Mouse (Mus musculus): Measurements from ENCODE around the gene Ttll11.

The Ttll11 gene

DNA sequence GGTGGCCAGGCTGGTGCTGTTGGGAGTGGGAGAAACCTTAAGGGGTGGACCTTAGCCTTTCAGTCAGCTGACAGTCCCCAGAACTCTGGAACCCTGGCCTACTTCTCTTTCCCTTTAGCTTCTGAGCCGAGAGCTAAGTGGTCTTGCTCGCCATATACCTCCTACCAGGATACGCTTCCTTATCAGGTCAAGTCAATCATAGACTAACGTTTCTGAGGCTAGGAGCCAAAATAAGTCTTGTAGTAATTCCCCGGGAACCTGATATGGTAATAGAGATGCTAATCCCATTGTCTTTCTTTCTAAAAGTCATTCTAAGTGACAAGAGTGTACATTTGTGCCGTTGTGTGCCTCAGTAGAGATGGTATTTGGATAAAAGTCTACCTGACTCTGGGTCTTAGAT is 156.1 kb downstream of the Ttll11 start:
- no peak for DNase-seq (ENCODE audit: low spot score)

DNA sequence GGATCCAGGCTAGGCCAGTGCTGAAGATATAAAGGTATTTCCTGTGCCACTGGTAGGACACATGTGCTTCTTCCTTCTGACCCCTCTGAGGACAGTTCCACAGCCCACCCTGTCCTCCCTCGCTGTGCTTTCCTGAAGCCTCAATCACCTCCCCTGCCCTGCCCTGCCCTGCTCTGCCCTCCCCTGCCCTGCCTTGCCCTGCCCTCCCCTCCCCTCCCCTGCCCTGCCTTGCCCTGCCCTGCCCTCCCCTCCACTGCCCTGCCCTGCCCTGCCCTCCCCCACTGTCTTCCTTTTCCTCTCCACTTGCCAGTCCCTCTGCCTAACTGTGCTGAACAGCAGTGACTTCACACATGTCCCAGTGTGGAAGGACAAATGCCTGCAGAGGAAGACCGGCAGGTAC is 160.8 kb downstream of the Ttll11 start:
- DNase-seq (ENCODE audit: low spot score) = no peak

DNA sequence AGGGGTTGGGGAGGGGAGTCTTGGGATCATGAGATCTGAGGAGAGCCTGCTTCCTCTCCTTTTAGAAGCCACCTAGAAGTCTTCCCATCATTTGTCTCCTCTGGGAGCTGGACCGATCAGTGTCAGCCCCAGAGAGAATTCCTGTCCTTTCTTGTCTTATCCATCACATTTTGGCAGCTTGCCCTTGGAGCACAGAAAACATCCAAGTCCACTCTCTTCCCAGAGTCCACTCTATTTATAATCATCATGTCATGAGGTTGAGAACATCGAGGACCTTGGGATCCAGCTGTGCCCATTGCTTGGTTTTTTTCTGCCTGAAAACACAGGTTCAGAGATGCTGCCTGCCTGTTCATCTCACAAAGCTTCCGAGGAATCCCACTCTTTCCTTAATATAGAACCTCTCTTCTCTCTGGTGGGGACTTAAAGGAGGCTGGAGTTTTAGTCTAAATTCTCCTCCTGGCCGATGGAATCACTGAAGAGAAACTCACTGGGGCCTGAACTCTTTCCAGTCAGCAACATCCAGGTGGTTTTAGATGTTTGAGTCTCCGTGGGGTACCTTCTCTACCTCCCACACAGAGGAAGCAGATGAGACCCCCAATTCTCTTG is 163.6 kb downstream of the Ttll11 start:
- no peak for DNase-seq (ENCODE audit: low spot score)

DNA sequence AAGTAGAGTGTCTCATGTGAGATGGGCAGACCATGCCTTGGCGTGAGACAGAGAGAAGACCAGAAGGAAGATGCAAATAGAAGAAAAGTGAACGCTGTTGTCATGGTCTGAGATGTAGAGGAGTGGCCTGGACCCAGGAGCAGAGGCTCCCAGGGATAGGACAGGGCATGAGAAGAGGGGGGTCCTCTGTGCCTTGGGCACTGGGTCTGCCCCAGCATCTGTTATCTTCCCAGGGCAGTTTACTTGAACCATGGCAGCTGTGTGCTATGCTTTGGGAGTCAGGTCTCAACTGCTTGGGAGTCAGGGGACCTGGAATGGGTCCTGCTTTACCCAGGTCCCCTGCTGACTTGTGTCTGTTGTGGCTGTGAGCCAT is 167.2 kb downstream of the Ttll11 start:
- no peak for DNase-seq (ENCODE audit: low spot score)

DNA sequence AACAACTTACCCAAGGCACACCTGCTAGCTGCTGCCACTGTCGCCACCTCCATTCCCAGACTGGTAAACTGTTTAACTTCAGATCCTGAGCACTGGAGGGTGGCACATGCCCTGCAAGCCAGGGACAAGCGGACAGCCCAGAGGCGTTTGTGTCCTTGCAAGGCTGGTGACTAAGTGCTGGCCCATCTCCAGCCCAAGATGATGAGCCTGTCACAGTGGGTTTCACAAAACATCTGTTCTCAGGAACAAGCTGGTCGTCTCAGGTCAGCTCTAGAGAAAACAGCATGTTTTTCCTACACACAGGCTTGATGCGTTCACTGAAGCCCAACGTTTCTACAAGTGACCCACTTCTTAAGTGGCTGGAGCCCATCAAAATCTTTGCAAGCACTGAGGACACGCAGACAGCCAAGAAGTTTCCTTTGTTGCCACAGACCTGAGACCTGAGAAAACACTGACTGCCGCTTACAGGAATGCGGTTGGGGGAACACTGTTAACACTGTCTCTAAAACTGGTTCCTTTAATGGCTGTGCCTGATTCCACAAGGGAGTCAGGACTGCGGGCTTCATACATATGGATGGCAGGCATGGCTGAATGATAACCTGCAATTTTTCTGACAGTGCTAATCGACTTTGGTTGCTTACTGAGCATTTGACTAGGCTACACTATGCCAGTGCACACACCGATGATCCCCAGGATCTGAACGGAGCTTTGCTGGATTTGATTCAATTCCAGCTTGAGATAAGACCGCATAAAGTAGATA is 167.7 kb downstream of the Ttll11 start:
- DNase-seq (ENCODE audit: low spot score) = no peak

DNA sequence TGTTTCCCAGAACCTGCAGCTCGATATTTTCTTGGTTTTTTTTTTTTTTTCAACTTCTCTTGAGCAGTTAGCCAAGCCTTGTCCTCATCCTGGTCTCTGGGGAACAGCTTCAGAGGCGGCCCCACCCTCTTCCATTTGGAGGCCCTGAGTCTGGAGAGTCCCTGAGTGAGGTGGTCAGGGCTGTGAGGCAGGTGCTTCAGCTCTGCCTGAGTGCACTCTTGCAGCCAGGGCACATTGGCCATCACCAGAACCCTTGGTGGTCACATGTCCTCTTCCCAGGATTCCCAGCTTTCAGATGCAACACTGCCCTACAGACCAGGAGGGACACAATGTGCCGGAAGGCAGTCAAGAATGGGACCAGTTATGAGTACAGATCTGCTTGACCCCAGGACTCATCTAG is 169.7 kb downstream of the Ttll11 start:
- DNase-seq (ENCODE audit: low spot score) = no peak

DNA sequence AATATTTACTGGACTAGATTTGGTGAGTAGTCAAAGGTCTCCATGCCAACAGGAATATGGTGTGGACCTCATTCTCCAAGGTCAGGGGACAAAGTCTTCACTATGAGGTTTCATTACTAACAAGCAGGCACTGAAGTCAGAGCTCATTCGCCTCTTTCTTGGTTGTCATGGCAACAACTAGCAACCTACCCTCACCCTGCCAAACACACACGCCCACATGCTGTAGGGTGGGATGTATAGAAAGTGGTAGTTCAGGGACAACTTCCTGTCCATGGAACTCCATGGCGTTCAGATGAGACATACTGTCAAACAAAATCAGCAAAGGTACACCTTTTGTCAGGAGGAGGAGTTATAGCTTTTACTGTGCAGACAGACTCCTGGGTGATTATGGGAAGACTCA is 170.6 kb downstream of the Ttll11 start:
- DNase-seq (ENCODE audit: low spot score) = no peak

DNA sequence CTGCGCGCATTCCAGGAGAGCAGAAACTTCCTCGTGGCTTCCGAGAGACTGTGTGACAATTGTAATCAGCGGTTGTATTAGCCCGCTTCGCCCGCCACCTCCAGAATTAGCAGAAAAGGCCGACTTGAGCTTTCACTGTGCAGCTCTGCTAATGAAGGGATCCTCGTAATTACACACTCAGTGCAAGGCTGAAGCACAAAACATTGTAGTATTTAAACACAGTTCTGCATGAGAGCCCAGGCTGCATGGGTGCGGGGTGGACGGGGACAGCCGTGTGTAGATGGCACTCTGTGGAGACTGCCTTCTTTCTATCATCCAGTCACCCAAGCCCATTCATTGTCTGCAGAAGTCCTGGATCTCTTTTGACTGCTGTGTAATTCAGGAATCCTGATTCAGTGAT is 173.8 kb downstream of the Ttll11 start:
- no peak for DNase-seq (ENCODE audit: low spot score)

DNA sequence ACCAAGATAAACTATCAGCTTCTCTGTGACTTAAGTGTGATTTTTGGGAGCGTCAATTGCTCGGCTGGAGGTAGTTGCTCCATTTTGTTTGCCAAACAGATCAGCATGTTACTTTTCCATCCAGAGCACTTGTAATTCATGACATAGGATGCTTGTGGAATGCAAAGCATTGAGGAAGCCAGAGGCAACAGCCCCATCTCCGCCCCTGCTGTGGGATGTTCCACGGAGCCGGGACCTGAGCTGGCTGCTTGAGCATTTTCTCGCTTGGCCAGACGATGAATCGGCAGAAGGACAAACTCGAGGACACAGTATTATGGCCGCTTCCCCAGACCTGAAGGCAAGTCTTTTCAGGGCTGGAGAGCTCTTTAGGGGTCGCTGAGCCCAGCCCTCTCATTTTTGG is 176.6 kb downstream of the Ttll11 start:
- DNase-seq (ENCODE audit: low spot score) = no peak

DNA sequence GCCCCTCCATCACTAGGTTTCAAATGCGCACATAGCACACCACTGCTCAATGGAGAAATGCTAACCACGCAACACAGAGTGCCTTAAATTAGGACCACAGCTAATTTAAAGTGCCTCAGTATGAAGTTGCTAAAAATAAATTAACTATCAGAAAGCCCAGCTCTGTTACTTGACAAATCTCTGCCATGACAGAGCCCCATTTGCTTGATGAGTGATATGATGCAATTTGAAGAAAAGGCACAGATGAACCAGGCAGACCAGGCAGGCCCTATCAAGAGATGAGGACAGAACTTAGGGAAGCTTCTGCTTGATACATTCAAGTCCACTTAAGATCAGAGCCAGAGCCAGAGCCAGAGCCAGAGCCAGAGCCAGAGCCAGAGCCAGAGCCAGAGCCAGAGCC is 178.0 kb downstream of the Ttll11 start:
- DNase-seq (ENCODE audit: low spot score) = no peak

DNA sequence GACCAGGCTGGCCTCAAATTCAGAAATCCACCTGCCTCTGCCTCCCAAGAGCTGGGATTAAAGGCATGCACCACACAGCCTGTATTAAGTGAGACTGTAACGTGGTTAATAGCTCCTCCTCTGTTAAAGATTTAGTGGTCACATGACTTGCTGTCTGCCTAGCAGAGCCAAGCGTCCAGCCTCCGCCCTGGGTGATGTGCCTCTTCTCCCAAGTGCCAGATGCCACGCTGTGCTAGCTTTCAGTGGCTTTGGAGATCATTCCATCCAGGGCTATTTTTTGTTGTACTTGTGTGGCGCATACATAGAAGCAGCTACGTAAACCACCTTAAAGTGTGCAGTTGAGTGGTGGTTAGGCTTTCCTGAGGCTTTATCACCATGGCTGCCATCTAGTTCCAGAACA is 180.6 kb downstream of the Ttll11 start:
- DNase-seq (ENCODE audit: low spot score) = no peak

DNA sequence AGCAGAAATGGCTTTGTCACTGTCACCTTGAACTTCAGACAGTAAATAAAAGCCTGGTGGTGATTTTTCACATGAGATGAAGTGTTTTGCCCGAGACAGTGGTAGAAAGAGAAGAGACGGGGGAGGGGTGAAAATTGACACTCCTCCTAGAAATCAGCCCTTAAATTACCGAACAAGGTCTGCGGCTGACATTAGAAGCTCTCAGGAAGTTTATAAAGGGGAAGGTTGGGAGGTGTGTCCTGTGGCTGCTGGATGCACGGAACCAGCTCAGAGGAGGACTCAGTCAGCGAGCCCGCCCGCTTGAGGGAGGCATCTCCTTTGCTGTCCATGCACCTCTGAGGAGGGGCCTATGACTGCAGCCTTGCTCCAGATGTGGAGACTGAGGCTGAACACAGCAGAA is 181.7 kb downstream of the Ttll11 start:
- no peak for DNase-seq (ENCODE audit: low spot score)

DNA sequence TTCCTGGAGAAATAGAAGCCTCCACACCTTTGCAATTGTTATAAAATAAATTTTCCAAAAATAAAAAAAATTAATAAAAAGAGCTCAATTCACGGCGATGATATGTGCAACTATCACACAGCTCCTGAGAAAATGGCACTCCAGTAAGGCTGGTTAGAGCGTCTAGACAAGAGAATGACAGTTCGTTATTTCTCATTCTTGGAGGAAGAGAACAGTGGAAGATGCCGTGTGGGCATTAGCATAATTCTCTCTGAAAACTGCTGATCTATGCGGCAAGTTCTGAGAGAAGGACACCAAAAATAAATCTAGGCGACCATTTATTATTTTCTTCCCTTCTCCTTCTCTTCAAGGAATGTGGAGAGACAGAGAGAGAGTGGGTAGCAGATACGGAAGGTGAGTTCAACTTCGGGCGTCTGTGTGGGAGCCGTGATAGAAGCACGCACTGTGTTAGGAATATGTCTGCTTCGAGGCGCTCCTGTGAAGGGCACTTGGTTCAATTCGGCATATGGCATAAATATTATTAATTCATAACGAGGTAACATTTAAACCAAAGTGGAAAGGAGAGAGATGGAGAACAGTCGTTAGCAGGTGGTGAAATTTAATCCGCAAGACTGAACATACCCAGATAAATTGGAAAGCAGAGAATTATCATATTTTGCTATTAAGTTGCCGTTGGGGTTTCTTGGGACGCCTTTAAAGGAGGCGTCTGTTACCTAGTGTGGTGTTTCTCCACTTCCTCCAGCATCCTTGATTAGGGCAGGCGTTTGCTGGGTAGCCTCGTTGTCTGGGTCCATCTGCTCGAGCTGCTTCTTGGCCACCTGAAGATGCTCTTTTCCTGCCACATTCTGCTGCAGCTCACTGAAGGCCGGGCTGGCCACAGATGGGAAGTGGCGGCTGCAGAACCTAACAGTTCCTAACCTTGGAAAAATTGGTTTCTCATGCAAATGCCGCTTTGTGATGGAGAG is 190.1 kb downstream of the Ttll11 start:
- DNase-seq (ENCODE audit: low spot score) = no peak

DNA sequence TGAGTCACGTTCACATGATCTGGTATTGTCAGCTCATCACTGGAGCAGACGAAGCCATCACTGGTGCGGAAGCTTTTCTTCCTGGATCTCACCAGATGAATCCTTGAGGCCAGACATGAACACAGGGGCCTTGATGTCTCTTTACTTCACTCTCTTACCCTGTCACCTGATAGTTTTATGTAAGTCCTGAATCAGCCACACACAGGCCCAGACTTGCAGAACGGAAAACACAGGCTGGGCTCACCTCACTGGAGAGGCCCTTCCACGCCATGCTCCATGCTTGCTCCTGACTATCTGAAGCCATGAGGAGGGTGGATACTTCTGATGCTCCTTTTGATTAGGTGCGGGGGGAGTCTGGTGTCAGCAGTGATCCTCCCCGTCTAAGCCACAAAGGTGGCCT is 193.8 kb downstream of the Ttll11 start:
- DNase-seq (ENCODE audit: low spot score) = no peak

DNA sequence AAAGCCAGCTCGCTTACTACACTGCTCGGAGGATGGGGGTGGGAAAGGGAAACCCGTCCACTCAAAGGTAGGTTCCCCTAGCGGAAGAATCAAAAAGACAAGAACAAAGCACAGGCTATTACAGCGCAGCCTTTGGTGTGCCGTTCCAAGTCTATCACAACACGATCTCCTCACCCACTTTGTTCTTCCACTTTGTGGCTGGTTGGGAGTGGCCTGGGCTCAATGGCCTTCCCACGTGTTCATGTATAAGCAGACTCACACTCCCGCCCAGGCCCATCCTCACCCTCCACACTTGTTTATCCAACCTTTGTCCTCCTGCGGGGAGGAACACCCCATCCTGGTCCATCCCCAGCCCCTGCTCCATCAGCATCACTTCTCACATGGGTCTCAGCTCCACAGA is 196.3 kb downstream of the Ttll11 start:
- DNase-seq (ENCODE audit: low spot score) = no peak

DNA sequence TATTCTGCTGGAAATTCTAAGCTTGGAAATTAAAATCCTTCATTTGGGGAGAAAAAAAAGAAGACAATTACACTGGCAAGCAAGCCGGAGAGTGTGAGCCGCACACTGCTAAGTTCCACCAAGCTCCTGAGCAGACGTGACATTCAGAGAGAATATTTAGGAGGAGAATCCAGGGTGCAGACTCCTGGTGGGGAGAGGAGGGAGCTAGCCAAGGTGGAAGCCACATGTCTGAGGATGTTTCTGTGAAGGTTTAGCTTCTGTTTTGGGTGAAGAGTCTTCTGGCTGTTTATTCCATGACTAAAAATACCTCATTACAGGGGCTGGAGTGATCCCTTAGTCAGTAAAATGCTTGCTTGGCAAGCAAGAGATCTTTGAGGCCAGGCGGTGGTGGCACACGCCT is 200.4 kb downstream of the Ttll11 start:
- no peak for DNase-seq (ENCODE audit: low spot score)

DNA sequence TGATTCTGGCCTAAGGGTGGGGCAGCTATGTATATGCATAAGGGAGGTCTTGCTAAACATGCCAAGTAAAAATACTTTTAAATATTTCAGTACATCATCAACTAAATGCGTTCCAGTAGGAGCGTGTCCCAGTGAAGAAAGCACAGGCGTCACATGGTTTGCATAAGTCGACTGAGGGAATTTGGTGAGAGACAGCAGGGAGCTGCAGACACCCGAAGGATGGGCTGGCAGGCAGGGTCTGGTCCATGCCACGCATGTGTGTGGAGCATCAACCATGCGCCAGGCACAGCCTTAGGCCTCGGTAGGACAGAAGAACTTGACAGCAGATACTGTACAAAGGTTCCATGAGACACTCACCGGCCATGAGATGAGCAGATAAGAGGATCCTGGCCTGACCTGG is 202.8 kb downstream of the Ttll11 start:
- DNase-seq (ENCODE audit: low spot score) = no peak

DNA sequence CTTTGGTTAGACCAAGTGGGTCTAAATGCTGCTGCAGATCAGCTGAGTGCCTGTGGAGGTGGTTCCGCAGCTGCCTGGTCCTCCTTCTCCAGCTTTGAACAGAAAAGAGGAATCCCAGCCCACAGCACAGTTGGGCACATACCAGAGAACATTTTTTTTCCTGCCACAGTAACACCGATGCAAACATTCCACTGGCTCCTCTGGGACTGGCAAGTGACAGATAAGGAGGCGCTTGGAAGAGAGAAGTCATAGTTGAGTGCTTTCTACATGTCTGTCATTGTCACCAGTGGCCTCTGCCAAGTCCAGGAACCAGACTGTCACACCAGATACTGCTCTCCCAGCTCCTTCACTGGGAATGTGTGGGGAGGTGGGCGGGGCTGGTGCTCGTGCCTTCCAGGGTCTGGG is 204.1 kb downstream of the Ttll11 start:
- no peak for DNase-seq (ENCODE audit: low spot score)

DNA sequence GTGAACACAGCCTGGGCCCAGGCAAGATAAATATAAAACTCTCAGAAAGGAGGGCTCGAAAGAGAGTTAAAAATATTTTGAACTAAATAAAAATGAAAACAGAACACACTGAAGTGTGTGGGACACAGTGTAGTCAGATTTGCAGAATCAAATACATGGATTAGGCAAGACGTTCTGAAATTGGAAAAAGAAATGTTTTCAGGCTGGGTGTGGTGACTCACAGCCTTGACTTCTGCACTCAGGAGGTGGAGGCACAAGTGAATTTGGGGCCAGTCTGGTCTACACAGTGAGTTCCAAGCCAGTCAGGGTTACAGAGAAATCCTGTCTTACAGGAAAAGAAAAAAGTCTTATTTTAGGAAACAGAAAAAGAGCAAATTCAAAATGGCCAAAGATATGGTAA is 209.2 kb downstream of the Ttll11 start:
- DNase-seq (ENCODE audit: low spot score) = no peak

DNA sequence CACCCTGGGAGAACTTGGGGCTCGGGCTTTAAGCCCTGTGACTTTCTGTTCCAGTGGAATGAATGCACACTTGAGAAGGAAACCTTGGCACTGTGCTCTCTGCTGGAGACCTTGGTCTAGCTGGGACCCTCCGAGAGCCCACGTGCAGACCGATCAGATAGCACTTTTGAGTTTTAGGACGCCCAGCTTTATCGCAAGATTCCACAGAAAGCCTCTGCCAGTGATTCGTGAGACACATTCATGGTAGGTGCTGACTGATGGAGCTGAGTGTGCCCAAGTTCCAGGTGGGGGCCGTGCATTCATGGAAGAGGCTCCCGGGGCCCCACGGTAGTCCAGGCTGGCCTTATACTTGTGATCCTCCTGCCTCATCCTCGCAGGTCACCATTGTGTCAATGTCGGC is 210.3 kb downstream of the Ttll11 start:
- no peak for DNase-seq (ENCODE audit: low spot score)

DNA sequence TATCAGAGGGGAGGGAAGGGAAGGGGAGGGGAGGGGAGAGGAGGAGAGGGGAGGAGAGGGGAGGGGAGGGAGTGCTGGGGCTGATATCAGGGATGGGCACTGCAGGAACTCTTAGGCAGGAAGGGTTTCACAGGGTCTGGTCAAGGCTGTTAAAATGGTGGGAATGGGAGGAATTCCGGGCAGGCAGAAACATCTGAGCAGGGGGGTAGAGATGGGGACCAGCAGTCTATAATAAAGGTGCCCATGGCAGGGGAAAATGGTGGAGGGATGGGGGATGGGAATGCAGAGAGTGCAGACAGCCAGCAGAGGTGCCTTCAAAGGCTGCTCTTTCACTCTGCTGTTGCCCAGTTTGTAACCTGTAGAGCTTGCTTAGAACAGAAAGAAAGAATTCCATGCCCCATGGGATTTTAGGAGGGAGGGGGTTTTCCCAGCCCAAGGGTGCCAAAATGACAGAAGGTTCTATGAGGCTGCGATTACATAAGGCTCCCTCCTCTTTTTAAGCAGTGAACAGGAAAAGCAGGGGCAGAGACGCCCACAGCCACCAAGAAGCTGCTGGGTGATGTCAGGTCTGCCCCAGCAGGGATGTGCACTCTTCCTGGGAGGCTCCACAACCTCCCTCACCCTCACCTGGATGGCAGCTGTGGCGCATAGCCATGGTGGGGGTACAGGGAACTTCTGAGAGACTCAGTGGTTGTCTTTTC is 211.0 kb downstream of the Ttll11 start:
- no peak for DNase-seq (ENCODE audit: low spot score)

DNA sequence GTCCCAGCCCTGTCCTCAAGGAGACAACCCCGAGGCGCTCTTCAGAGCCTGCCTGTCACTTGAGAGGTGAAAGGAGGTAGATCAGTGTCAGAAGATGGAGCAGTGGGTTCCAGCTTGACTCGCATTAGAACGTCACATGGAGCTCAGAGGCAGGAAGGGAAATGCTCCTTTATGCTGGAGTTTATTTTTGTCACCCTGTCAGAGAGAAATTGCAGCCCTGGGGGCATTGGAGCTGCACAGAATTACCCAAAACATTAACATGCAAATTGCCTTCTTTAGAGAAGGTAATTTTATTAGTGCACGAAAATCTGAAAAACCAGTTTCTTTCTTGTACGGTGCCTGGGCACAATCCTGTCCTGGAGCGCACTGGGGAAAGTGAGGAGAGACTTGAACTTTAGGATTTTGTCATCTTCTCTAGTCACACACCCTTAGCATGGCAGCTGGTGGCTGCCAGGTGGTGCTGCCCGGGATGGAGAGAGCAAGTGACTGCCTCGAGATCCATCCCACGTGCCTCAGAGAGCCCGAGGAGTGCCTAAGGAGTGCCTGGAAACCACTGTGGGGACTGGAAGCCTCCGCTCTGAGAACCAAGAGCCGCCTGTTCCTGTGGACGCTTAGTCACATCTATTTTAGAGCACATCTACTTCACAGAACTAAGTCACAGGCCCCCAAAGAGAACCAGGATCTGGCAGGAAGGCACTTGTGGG is 211.7 kb downstream of the Ttll11 start:
- no peak for DNase-seq (ENCODE audit: low spot score)
